Mouse (Mus musculus) induced T-regulatory cell, adult 2 months (primary cell): Measurements from ENCODE around the gene Lin7a.

ENCODE experiments used
- DNase-seq: peaks from one replicate; pipeline ENCODE4 v3.0.0-alpha.2; 2012; ENCODE audit warnings: low read depth

Gene Lin7a

DNA sequence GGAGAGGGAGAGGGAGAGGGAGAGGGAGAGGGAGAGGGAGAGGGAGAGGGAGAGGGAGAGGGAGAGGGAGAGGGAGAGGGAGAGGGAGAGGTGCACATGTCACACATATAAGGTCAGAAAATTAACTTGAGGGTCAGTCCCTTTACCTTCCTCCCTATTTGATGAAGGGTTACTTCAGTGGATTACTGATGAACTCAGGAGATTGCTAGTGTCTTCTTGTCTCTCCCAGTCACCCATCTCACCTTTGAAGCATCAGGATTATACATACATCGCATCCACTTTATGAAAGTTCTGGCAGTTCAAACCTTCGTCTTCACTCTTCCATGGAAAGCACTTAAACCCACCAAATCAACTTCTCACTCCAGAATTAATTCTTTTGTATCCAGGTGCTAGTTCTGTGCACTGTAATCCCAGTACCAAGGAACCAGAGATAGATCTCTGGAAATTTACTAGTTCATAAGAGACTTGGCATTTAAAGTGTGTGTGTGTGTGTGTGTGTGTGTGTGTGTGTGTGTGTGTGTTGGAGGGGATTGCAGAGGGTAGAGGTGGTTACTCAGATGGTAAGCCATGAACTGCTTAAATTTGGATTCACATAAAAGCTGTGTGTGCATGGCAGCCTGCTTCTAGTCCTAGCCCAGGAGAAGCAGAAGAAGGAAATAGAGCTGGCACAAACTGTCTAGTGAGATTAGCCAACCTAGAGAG, 19.5 kb upstream of the Lin7a start:
- no peak for DNase-seq

- no peak for DNase-seq
Measured at GRCm38 (mm10) chr10:107252503-107252815, 19.0 kb upstream of the Lin7a start.

DNA sequence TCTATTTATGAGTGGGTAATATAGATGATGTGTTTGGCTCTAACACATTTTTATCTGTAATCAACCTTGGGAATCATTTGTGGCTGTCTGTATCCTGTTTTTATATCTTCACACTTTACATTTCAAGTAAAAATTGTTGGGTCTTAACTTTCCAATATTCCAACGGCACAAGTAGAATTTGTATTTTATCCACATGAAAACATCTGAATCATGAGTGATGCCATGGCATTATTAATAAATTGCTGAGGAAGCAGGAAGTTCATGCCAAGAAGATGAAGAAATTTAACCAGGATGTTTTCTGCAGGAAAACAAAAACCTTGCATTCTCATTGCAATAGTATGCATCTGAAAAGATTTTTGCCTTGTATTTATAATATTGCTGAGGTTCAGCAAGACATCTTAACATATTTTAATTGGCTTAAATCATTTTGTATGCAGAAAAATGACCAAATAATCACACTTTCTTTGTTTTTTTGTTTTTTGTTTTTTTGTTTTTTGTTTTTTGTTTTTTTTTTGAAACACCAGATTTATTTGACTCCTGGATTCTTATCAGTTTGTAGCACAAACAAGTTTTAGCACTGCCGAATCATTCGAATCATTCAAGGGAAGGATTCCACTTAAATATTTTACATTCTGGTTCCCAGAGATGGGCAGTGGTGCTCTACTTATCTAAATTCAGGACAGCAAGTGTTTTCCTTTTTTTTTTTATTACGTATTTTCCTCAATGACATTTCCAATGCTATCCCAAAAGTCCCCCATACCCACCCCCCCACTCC, 18.1 kb upstream of the Lin7a start:
- DNase-seq: no peak

GRCm38 (mm10) chr10:107254656-107255055, 16.8 kb upstream of the Lin7a start:
- no peak for DNase-seq

- DNase-seq: no peak
Measured at GRCm38 (mm10) chr10:107255351-107256050, 16.0 kb upstream of the Lin7a start.

DNA sequence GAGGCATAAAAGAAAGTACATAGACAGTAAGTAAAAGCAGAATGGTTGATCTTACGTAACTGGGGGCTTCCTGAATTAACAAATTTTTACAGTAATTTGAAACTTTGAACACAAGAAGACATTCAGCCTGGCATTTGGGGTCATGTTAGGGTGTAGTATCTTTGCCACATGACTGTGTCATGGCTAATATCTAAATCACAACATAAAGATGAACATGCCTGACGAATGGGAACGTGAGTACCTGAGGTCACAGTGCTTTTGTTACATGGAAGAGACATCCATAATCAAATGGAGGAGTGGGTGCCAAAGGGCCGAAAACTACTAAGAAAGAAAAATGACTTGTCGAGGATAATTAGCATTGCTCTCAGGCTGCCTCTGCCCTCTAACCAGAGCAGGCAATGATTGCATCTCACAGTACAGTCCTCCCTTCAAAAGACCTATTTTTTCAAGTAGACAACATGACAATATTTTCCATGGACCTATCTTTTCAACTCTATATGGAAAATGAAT, 15.0 kb upstream of the Lin7a start:
- DNase-seq: no peak

GRCm38 (mm10) chr10:107260428-107260827, 11.1 kb upstream of the Lin7a start:
- DNase-seq: no peak

DNA sequence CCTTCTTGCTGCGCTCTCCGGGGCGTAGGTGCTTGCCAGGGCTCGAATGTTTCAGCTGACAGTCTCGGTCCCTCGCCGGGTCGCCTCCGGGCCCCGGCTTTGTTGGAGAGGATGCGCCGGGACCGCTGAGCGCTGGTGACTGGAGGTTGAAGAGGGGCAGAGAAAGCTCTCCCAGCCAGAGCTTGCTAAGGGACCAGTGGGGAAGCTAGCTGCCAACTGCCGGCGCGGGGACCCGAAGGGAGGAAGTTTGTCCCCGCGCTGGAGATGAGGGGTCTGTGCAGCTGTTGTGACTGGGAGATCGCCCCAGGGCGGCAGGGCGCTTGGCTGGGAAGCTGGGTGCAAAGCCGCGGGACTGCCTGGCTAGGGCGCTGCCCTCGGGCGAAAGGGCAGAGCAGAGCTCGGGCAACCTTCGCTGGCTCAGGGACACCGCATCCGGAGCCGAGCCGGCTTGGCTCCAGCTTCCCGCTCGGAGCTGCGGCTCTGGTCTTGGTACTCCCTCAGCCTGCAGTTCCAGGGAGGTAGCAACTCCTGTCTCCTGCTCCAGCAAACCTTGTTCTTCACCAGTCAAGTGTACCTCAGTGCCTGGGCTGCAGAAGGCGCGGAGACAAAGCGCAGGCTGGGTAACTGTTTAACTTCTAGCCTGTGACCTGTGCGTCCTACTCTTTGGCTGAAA, 781 bp downstream of the Lin7a start:
- no peak for DNase-seq

GRCm38 (mm10) chr10:107272804-107273145, 1.3 kb downstream of the Lin7a start:
- no peak for DNase-seq

DNA sequence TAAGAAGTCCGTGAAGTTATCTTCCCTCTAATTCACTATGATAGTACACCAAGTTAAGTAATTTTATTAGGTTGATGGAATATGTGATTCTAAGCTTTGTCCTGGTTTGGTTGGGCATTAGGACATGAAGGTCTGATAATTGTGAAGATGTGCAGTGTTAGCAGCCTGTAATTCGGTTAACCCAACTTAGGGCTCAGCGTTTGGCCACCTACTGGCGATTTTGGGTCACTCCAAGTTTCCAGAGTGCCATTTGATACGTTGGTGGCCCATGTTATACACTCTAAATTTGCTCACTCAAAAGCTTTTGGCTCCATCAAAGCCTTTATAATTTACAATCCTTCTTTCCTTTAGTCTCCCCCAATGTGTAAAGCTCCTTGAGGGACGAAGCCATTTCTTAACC, 2.4 kb downstream of the Lin7a start:
- no peak for DNase-seq

- DNase-seq: peak; percentile 7
Measured at GRCm38 (mm10) chr10:107274785-107275184, 3.3 kb downstream of the Lin7a start.

DNA sequence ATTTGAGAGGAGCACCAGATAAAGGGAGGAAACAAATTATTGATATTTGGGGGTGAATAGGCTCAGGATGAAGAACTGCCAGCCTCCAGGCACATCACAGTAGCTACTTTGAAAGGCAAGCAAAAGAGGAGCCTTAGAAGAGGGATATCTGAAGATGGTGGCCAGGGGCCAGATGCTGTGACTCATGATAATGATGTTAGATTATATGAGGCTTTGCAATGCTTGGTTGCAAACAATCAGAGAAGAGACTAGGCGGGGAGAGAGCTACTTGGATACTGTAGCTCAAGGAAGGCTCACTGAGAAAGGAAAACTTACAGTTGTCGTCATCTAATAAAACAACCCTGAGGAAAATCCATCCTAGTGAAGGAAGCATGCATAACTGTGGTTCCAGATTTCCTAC, 5.2 kb downstream of the Lin7a start:
- no peak for DNase-seq

GRCm38 (mm10) chr10:107293934-107294664, 22.6 kb downstream of the Lin7a start:
- DNase-seq: no peak

DNA sequence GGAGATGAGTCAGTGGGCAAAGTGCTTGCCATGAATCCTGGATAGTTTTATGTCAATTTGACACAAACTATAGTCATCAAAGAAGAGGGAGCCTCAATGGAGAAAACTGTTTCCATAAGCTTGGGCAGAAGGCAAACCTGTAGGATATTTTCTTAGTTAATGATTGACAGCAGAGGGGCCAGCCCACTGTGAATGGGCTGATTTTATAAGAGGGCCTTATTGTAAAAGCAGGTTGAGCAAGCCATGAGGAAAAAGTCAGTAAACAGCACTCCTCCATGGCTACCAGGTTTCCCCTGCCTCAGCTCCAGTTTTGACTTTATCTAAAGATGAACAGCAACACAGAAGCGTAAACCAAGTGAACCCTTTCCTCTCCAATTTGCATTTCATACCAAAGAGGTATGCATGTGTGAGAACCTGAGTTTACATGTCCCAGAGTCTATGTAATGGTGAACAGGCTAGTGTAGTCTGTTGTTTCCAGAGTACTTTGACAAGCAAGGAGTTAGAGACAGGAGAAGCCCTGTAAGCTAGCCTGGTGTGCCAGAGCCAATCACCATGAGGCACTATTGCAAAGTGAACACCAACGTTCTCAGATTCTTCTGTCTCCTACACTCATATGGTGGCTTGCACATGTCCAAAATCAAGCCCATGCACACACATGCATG, 29.2 kb downstream of the Lin7a start:
- DNase-seq: no peak

DNA sequence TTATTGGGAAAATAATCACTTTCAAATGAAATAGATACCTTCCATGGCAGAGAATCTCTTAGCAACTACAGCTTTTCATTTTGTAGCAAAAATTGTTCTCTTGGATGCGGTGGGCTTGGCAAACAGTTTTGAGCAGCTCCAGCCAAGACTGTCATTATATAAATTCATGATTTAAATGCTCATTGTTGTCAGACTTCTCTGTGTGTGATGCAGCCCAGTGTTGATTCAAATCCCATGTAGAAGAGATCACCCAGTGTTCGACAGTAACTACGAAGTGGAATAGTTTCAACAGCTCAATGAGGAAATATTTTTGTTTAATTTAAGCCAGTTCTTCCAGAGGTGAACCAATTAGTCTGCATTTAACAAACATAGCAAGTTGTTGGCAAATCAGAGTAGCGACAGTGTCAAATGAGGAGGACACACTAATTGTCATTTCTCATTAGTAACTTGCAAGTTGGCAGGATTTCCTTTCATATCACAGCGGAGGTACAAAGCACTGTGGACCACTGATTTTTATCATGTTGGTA, 39.5 kb downstream of the Lin7a start:
- no peak for DNase-seq

DNA sequence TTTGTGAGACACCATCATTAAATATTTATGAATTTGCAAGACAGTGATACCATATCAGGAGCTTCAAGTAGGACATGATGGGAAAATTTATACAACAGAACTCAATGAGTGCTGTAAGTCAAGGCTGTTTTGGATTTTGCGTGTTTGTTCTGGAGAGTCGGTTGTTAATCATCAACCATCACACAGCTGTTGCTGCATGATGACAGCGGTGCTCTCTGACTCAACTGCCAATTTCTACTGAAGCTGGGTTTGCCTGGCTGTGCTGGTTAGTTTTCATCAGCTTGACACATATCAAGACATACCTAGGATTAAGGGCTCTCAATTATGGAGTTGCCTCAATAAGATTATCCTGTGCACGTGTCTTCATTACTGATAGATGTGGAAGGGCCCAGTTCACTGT, 41.1 kb downstream of the Lin7a start:
- DNase-seq: no peak

DNA sequence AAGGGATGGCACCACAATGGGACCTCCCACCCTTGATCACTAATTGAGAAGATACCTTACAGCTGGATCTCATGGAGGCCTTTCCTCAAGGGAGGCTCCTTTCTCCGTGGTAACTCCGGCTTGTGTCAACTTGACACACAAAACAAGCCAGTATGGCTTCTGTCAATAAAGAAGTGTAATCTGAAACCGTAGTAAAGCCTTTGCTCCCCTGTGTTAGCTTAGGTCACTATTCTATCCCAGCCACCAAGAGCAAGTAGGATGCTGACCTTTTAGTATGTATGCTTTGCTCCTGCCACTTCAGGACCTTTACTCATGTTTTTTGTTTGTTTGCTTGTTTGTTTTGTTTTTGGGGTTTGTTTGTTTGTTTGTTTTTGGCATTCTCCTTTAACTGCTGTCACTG, 41.9 kb downstream of the Lin7a start:
- no peak for DNase-seq

DNA sequence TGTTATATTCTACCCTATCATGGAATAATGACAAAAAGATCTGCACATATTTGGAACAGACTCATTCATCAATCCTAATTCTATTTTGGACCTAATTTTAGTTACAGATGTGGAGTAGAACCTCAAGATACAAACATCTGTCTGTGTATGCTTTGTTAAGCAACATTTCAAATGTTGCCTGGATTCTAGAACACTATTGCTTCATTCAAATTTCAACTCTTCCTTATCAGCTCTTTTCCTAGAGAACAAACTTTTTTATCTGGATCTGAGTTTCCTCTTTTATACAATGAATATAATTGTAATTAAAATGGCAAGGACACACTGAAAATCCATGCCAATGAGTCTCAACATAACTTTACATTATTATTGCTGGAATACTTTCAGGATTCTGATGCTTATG, 43.8 kb downstream of the Lin7a start:
- DNase-seq: no peak

GRCm38 (mm10) chr10:107315681-107316080, 44.2 kb downstream of the Lin7a start:
- DNase-seq: no peak

GRCm38 (mm10) chr10:107316100-107316499, 44.6 kb downstream of the Lin7a start:
- DNase-seq: no peak

DNA sequence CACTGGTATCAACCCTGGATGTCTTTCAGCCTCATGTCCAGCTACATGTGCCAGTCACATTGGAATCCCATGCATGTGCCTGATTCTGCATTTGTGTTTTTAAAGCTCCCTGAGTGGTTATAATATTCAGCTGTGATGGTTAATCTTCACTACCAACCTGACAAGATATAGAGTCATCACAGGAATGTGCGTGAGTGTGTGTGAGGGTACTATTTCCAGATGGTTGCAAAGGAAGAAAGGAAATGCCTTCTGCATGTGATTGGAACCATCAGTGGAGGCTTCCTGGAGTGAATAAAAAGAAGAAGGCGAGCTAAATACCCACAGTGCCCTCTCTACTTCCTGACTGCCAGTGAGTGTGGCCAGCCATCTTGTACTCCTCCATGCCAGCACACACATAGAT, 48.2 kb downstream of the Lin7a start:
- DNase-seq: no peak
